Mouse (Mus musculus) heart, postnatal 0 days (tissue): ENCODE measurements at regions not wholly inside any gene's neighbourhood (a gene's known extent, or its start where the extent isn't known, plus 50 kb on each side); places are given as distances from the start of the nearest gene placed in this dataset.

Experiments used
- CTCF ChIP-seq: IDR thresholded peaks from 2 replicates; pipeline ENCODE4 v1.5.1; 2016; ENCODE audit warnings: antibody characterized with exemption, control low read depth, low read depth
- EP300 ChIP-seq: IDR thresholded peaks from 2 replicates; pipeline ENCODE4 v1.6.1; 2016; ENCODE audit warnings: antibody characterized with exemption, low read depth

DNA sequence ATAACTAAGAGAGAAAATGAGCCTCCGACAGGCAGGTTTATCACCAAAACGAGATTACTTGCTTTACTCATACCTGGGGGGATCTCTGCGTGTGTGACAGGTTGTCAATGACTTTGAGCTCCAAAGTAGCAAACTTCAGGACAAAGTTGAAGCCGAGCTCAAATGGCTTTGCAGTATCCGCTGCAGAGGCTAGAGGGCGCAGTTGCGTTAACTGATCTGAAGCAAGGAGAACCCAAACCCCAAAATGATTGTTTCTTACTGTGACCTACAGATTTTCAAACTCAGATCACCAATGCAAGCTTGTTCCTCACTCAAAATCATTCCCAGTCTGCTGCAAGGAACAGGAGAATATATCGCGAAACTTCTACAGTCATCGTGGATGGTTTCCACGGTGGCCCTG is 59.3 kb upstream of the Fer start:
- TF ChIP-seq CTCF (peak; percentile 73), EP300 (no peak)
